Mouse (Mus musculus) brain, embryonic 14.5 days (tissue): ENCODE data around the gene Pdf. TPM values are rescaled to one million over a fixed set of nuclear protein-coding genes. Genes with fewer than 3 reads are reported as not detected.
"Not testable (repeated sequence)": the region's sequence is repeated elsewhere in the genome, so short reads cannot be mapped to it uniquely, and the experiment has no call there.

Experiments used
- DNase-seq: peaks from one replicate; pipeline ENCODE4 v3.0.0-alpha.2; 2011; ENCODE audit warnings: low read depth
- CTCF ChIP-seq: fragments of 200-500 bp; IDR thresholded peaks from 2 replicates; pipeline ENCODE4 v1.5.1; 2012; ENCODE audit warnings: inconsistent platforms, mild to moderate bottlenecking, moderate library complexity, borderline replicate concordance; ENCODE audit not compliant: insufficient read depth, insufficient read length; ENCODE audit errors: extremely low read depth
- POLR2A ChIP-seq: fragments of 200-500 bp; IDR thresholded peaks from 2 replicates; pipeline ENCODE4 v1.6.1; 2012; ENCODE audit warnings: mild to moderate bottlenecking, inconsistent platforms, borderline replicate concordance; ENCODE audit not compliant: poor library complexity, insufficient read depth, insufficient read length, severe bottlenecking; ENCODE audit errors: extremely low read depth
- polyA plus RNA-seq: library from polyadenylated mRNA; depleted of rRNA; stranded (reverse); fragments of >200 nt; gene quantifications from 2 replicates; pipeline ENCODE4 v1.2.3, GENCODE M21; 2012; rRNA removed

The Pdf gene
- polyA plus RNA-seq, 1 experiment = 27.6 TPM

DNA sequence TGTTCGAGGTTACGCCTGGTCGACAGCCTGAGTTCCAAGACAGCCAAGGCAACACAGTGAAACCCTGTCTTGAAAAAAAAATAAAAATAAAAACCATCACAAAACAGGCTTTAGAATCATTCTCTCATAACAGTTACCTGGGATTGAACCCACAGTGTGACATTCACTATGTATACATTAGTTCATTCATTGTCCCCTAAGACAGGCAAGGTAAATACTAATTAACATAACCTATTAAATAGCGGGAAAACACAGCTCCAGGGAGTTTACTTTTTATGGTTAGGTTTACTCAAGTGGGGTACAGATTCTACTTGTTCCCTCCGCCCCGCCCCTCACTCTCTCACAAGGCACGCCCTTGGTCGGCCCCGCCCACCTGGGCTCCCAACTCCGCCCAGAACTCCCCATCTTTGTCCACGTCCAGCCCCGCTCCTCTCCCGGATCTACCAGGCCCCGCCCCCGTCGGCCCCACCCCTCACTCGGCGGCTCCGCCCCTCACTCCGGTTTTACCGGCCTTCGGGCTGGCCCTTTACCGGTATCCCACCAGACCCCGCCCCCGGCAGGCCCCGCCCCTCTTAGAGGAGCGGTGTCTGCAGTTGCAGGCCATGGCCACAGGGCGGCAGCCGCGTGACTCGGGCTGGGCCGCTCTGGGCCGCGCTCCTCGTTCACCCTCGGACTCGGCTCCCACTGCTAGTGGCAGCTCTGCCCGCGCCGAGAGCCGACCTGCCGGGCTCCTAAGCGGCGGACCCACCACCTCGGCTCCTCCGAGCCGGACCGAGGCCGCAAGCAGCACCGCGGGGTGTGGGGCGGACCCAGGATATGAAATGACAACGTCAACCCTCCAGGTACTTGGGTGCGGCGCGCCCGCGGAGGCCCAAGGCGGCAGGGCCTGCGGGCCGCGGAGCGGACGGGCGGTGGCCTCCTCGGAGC, 17.5 kb downstream of the Pdf start, which contains the start of gene Vps4a:
TSS of gene Vps4a (plus strand) at position 573 of the 927 bp plus-strand sequence.
- peak; percentile 97 for DNase-seq
- TF ChIP-seq CTCF (peak; percentile 86), POLR2A (peak; percentile 78)

DNA sequence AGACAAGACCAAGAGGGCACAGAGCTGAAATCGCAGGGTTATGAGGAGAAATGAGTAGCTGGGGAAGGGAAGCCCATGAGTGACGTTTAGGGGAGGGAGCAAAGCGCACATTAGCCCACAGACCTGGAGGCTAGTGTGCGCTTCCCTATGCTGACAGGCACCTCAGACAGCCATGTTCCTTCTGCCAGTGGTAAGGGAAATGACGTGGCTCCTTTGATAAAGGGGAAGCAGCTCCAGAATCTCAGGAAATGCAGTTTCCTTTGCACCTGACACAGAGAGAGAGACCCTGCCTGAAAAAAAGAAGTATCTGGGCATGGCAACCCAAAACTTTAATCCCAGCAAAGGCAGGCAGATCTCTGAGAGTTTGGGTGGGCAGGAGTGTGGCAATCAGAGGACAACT, 18.4 kb downstream of the Pdf start:
- no peak for TF ChIP-seq CTCF
- TF ChIP-seq POLR2A = no peak
- no peak for DNase-seq

DNA sequence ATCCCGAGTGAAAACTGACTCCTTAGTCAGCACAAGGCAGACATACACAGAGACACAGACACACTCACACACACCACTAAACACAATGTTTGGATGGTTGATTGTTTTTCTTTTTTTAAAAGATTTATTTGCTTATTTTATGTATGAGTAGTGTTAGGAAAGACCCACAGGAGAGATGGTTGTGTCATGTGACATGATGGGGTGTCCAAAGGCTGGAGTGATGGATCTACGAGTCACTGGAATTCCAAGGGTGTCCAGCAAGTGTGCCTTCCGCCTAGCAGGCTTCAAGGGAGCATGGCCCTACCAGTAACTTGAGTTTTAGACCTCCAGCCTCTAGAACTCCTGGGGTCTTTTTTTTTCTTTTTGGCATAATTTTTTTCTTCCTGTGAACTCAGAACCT, 19.1 kb downstream of the Pdf start:
- no peak for TF ChIP-seq CTCF
- TF ChIP-seq POLR2A = no peak
- DNase-seq = no peak

DNA sequence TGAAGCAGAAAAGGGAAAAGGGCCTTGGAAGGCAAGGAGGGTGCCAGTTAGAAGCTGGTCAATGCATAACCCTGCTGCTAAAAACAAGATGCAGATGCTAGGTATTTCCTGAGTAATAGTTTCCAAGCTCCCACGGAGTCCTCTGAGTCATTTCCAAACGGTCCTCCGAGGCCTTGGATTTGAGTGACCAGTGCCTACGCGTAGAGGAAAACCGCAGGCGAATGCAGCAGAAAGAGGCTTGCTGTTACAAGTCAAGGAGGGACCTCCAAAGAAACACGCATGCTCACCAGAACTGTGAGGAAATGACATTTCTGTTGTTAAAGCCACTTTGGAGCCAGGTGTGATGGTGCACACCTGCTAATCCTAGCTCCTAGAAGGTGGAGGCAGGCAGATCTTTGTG, 24.9 kb downstream of the Pdf start:
- TF ChIP-seq POLR2A = no peak
- no peak for TF ChIP-seq CTCF
- DNase-seq = no peak

DNA sequence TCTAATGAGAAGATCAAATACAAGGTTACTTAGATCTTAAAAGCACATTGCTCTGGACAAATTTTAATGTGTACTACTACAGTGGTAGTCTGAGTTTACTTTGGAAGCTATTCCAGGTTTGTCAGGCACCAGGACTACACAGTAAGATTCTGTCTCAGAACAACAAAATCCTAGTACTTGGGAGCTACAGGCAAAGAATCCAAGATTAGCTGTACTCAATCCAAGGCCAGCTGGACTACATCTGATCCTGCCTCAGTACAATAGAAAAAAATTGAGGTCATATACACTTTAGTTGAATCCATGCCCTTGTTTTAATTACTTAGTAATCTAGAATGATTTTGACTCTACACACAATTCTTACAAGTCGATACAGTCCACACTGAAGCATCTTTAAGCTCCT, 33.5 kb downstream of the Pdf start:
- no peak for DNase-seq
- TF ChIP-seq CTCF (no peak), POLR2A (no peak)

DNA sequence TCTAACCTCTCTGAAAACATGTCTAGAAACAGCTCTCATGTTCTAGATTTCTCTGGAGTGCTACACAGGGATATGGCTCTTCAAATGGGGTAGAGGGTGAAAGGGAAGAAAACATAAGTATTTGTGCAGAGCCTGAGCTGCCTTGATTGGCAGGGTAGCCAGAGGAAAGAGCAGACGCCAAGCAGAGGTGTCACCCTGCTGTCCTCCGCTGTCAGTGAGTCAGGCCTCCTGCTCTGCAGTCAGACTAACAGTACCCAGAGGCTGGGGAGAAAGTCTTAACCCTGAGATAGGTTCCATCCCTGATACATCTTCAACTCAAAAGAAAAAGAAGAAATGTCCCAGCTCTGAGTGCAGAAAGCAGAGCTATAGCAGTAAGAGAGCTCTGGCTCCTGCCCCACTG, 35.7 kb downstream of the Pdf start:
- no peak for DNase-seq
- TF ChIP-seq CTCF (no peak), POLR2A (no peak)

DNA sequence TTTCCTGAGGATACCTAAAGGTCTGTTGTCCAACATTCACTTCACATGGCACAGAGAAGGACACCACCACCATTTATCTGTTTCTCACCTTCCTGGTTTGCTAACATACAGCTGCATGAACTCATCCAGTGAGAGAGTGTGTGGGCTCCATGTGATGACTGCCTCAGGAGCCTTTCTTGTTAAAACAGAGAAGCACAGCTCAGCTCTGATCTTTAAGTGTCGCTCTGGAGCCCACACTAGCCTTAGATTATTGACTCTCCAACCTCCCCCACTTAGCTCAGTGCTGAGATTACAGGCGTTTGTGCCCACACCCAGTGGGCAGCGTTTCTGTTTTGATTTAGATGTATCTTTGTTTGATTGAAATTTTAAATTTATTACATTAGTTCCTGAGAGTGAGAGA, 40.6 kb downstream of the Pdf start:
- DNase-seq = no peak
- TF ChIP-seq POLR2A (no peak), CTCF (no peak)

DNA sequence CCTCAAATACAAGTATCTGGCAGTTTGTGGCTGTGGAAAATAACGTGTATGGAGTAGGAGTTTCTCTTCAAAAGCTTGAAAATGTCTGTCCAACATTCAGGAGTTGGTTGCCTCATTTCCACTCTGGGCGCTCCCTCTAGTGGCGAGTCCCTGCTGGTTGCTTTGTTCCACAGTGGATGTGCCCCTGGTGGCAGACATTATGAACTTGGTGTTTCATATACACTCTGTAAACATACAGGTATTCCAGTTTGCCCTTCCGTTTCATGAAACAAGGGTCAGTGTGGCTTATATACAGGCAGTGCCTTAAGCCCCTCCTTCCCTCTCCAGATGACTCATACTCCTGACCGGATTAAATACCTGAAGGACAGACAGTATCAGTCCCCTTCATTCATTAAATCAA, 45.9 kb downstream of the Pdf start:
- DNase-seq = peak; percentile 91

DNA sequence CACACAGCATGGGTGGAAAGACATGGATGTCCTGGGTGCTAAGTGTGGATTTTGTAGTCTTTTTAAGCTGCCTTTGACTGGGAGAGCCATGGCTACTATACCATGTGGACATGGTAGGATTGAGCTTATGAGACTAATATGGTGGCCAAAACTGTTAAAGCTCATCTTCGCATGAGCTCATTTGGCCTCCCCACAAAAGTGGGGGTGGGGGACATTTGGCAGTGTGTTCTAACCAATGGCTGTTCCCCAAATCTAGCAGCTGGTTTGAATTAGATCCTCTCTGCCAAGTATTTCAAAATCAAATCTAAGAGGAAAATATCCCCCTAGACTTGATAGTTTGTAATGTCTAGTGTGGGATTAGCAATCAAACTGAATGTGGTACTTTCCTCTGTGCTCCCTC, 49.3 kb downstream of the Pdf start:
- peak; percentile 45 for DNase-seq
- TF ChIP-seq CTCF = no peak
- TF ChIP-seq POLR2A = no peak

More for the DNA sequence above, 45.9 kb downstream of the Pdf start:
- peak; percentile 100 for TF ChIP-seq CTCF
- TF ChIP-seq POLR2A = no peak

DNA sequence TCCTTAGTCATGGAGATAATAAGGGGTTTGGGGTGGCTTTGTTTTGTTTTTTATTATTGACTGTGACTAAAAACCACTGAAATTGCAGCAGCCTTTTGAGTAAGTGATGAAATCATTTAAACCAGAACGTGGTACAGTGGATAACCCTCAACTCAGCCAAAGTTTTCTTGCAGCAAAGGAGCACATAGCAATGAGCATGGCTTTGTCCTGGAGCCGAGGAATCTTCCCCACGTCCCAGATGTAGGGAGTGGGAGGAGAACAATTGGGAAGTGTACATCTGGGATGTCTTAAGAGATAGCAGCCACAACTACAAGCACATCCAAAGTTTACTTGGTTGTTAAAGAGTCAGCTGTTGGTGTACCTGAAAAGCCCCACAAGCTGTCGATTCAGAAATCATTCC, 51.0 kb downstream of the Pdf start:
- TF ChIP-seq CTCF (no peak), POLR2A (no peak)

DNA sequence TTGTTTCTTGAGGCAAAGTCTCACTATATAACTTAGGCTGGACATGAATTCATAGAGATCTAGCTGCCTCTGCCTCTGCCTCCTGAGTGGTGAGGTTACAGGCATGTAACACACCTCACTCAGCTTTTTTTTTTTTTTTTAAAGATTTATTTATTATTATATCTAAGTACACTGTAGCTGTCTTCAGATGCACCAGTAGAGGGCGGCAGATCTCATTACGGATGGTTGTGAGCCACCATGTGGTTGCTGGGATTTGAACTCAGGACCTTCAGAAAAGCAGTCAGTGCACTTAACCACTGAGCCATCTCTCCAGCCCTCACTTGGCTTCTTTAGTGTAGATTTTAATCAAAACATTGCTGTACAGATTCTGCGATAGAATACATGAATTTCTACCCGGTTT, 52.1 kb downstream of the Pdf start:
- DNase-seq = not testable (repeated sequence)

More for the DNA sequence above, 51.0 kb downstream of the Pdf start:
- DNase-seq = no peak

Other genes with a start within 250 kb of the Pdf start
- 8.0 and 9.0 TPM in 2 replicates for gene Has3, start 178.4 kb downstream of the Pdf start, polyA plus RNA-seq
- 32.4 and 40.2 TPM in 2 replicates for gene Utp4, start 155.0 kb downstream of the Pdf start, polyA plus RNA-seq
- 4.0 and 5.7 TPM in 2 replicates for gene Sntb2, start 112.9 kb downstream of the Pdf start, polyA plus RNA-seq
- gene Vps4a, start 17.4 kb downstream of the Pdf start, polyA plus RNA-seq = 83.3 and 99.5 TPM in 2 replicates
- 57.7 and 63.3 TPM in 2 replicates for gene Cog8, start 8.1 kb upstream of the Pdf start, polyA plus RNA-seq
- 49.1 and 50.6 TPM in 2 replicates for gene Nip7, start 8.3 kb upstream of the Pdf start, polyA plus RNA-seq
- not detected in 2 replicates for gene Tmed6, start 17.0 kb upstream of the Pdf start, polyA plus RNA-seq
- 45.6 and 51.9 TPM in 2 replicates for gene Terf2, start 47.9 kb upstream of the Pdf start, polyA plus RNA-seq
- gene Cyb5b, start 102.0 kb upstream of the Pdf start, polyA plus RNA-seq = 83.6 and 99.0 TPM in 2 replicates
- 39.8 and 42.7 TPM in 2 replicates for gene Nfat5, start 244.9 kb upstream of the Pdf start, polyA plus RNA-seq